Mouse (Mus musculus) limb, embryonic 15.5 days (tissue): ENCODE data around the gene Tagln3. TPM values are rescaled to one million over a fixed set of nuclear protein-coding genes. Genes with fewer than 3 reads are reported as not detected.

Experiments
- ATAC-seq: fragments of 200-750 bp; cut with Nextera tagmentation; 2 replicates; pipeline ENCODE4 v1.8.0; 2017; ENCODE audit warnings: low read depth, moderate TSS enrichment; ENCODE audit not compliant: insufficient number of reproducible peaks, low FRiP score, low TSS enrichment
- H3K27ac ChIP-seq: fragments of 300-500 bp; sonication (generic); 2 replicates; pipeline ENCODE4 v1.5.1; 2015; ENCODE audit warnings: moderate library complexity, mild to moderate bottlenecking, inconsistent platforms
- H3K27me3 ChIP-seq: fragments of 300-500 bp; sonication (generic); 2 replicates; pipeline ENCODE4 v1.6.1; 2015; ENCODE audit warnings: inconsistent platforms
- H3K36me3 ChIP-seq: fragments of 300-500 bp; sonication (generic); 2 replicates; pipeline ENCODE4 v1.6.1; 2015; ENCODE audit warnings: inconsistent platforms
- H3K4me1 ChIP-seq: fragments of 300-500 bp; sonication (generic); 2 replicates; pipeline ENCODE4 v1.6.1; 2015; ENCODE audit warnings: inconsistent platforms
- H3K4me2 ChIP-seq: fragments of 300-500 bp; sonication (generic); 2 replicates; pipeline ENCODE4 v1.6.1; 2015; ENCODE audit warnings: mild to moderate bottlenecking, inconsistent platforms
- H3K4me3 ChIP-seq: fragments of 300-500 bp; sonication (generic); 2 replicates; pipeline ENCODE4 v1.5.1; 2015; ENCODE audit warnings: mild to moderate bottlenecking, inconsistent platforms
- H3K9ac ChIP-seq: fragments of 300-500 bp; sonication (generic); 2 replicates; pipeline ENCODE4 v1.6.1; 2015; ENCODE audit warnings: inconsistent platforms
- H3K9me3 ChIP-seq: fragments of 300-500 bp; sonication (generic); 2 replicates; pipeline ENCODE4 v1.6.1; 2016; ENCODE audit warnings: inconsistent platforms
- WGBS: fragments of 180-500 bp; shearing (Covaris S2); methylation state at CpG from one replicate; pipeline ENCODE4 v1.1.7; 2015; 5-methylcytosine and 5-hydroxymethylcytosine counted together
- polyA plus RNA-seq: library from polyadenylated mRNA; unstranded; fragments of >200 nt; fragmentation: Nextera tagmentation; extraction: Ambion mirVana; gene quantifications from 2 replicates; pipeline ENCODE4 v1.2.1, GENCODE M21; 2015

Tagln3 gene
- polyA plus RNA-seq, 1 experiment from 2014 or later: 6.6 TPM

GRCm38 (mm10) chr16:45714489-45715150 lies 9.8 kb downstream of the Tagln3 start:
- no peaks in the 10 kb centered on the region for H3K27me3 ChIP-seq
- H3K4me3 ChIP-seq: no peak overlapping the region
- no peak overlapping the region for H3K4me2 ChIP-seq
- H3K9ac ChIP-seq: no peak overlapping the region
- H3K36me3 ChIP-seq: no peaks in the 10 kb centered on the region; the same call in 1 of the 2 replicates
- no peaks in the 10 kb centered on the region for H3K4me1 ChIP-seq
- no peak for ATAC-seq
- H3K27ac ChIP-seq: no peak overlapping the region
- no peaks in the 10 kb centered on the region for H3K9me3 ChIP-seq
- WGBS: 83% methylated on average over 5 of the region's 5 CpGs

DNA sequence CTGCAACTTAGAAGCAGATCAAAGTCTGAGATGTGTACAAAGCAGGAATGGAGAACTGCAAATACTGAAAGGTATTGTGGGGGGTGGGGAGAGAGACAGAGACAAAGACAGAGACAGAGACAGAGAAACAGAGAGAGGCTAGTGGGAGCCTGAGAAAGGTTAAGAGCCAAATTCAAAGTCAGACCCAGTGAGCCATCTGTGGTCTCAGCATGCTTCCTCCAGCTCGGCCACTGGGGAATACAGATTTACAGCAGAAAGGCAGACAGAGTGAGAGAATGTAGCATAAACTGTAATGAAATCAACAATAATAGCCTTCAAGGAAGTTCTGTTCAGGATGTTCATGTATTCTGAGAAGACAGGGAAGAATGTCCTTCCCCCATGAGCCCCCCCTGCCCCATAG lies 10.5 kb downstream of the Tagln3 start:
- Histone ChIP-seq H3K4me1 (no peaks in the 10 kb centered on the region), H3K27me3 (no peaks in the 10 kb centered on the region), H3K27ac (no peak overlapping the region), H3K36me3 (no peaks in the 10 kb centered on the region; the same call in 1 of the 2 replicates), H3K4me2 (no peak overlapping the region), H3K9ac (no peak overlapping the region), H3K4me3 (no peak overlapping the region), H3K9me3 (no peaks in the 10 kb centered on the region)
- ATAC-seq: no peak
- 73% methylated on average over 1 of the region's 1 CpGs for WGBS

GRCm38 (mm10) chr16:45713261-45713660 lies 11.1 kb downstream of the Tagln3 start:
- H3K4me2 ChIP-seq: no peak overlapping the region
- 81% methylated on average over 5 of the region's 5 CpGs for WGBS
- H3K36me3 ChIP-seq: no peaks in the 10 kb centered on the region; the same call in 1 of the 2 replicates

DNA sequence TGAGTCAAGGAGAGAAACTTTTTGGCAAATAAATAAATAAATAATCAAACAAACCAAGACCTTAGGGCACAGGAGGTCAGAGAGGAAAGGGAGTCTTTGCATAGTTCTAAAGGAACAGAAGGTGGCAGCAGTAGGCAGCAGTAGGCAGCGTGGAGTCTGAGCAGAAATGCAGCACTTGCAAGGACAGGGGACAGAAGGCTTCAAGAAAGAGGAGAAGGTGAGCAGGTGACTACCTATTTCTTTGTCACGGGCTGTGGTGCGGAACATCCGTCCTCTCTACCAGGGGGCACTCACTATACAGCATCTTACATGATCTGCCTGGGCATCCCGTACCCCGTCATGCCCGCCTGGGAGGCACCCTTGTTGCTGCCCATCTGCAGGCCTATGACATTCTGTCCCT lies 13.1 kb downstream of the Tagln3 start:
- Histone ChIP-seq H3K36me3 (no peaks in the 10 kb centered on the region), H3K9me3 (no peaks in the 10 kb centered on the region), H3K4me1 (no peaks in the 10 kb centered on the region), H3K4me2 (no peak overlapping the region), H3K27ac (no peak overlapping the region), H3K4me3 (no peak overlapping the region), H3K27me3 (no peaks in the 10 kb centered on the region), H3K9ac (no peak overlapping the region)
- WGBS: 76% methylated on average over 7 of the region's 7 CpGs
- no peak for ATAC-seq

More at GRCm38 (mm10) chr16:45713261-45713660, 11.1 kb downstream of the Tagln3 start:
- Histone ChIP-seq H3K9ac (no peak overlapping the region), H3K27ac (no peak overlapping the region), H3K9me3 (no peaks in the 10 kb centered on the region), H3K4me3 (no peak overlapping the region), H3K27me3 (no peaks in the 10 kb centered on the region), H3K4me1 (no peaks in the 10 kb centered on the region)
- no peak for ATAC-seq

DNA sequence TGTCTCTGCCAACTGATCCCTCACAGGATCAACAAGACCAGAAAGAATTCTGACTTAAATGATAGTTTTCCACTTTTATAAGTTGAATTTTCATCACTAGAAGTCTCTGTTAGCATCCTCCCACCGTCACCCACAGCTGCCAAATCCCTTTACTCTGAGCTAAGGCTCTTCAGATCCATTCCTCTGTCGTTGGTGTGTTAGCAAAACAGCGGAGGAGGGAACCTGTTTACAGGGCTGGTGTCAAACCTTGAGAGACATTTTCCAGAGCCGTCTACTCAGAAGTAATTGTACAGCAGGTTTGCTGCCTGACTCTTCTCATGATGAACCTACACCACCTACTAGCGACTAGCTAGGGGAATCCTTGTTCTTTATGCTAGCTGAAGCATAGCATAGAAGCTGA lies 25.1 kb downstream of the Tagln3 start:
- no peak overlapping the region for H3K4me3 ChIP-seq
- no peaks in the 10 kb centered on the region for H3K27me3 ChIP-seq
- no peak overlapping the region for H3K27ac ChIP-seq
- H3K9ac ChIP-seq: no peak overlapping the region
- ATAC-seq: no peak
- no peaks in the 10 kb centered on the region for H3K9me3 ChIP-seq
- 55% methylated on average over 5 of the region's 5 CpGs for WGBS
- no peak overlapping the region for H3K4me2 ChIP-seq
- H3K36me3 ChIP-seq: no peaks in the 10 kb centered on the region
- H3K4me1 ChIP-seq: no peaks in the 10 kb centered on the region

DNA sequence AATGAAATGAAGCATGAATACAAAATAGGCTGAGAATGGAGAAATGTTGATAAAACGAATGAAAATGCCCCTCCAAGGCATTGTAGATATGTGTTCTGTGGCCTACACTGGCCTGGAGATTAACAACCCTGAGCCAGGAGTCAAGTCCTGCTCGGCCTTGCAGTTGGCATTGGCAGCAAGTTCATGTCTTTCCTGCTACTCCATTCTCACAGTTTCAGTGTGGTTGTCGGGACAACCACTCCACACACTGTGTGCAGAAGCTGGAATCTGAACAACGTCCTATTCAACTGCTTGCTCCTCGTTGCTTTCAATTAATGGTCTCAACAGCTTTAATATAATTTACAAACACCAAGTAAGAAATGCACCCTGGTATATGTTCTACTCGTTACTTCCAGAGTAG lies 26.4 kb downstream of the Tagln3 start:
- no peak for ATAC-seq
- no peak overlapping the region for H3K4me2 ChIP-seq
- H3K4me3 ChIP-seq: no peak overlapping the region
- H3K9me3 ChIP-seq: no peaks in the 10 kb centered on the region
- no peaks in the 10 kb centered on the region for H3K27me3 ChIP-seq
- WGBS: 81% methylated on average over 6 of the region's 6 CpGs
- H3K4me1 ChIP-seq: no peaks in the 10 kb centered on the region
- no peaks in the 10 kb centered on the region for H3K36me3 ChIP-seq
- no peak overlapping the region for H3K9ac ChIP-seq
- no peak overlapping the region for H3K27ac ChIP-seq

DNA sequence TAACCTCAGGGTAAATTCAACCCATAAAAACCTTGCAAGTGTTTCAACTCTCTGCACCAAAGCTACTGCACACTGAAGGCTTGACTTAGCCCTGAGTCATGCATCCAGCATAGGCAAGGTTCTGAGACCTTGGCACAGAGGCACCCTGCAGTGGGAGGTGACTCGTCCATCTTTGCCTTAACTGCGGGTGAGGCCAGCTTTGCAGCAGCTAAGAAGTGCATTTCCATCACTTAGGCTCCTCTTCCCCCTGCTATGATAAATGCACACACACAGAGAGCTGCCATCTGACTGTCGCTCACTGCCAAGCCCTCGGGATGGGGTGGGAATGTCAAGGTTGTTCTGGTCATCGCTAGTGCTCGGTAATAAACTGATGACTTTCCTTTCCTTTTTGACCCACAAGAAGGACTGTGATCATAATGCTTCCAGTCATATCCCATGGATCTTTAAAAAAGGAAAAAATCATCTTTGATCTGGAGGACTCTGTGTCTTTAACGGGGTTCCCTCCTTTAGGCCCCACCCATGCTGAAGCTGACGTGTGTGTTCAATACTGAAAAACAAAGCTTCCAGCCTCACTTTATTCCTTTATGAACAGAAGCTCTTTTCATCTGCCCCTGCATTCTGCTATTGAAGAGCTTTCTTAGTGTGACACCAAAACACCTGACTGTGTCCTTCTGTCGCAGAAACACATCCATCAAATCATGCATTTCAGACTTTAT lies 28.8 kb downstream of the Tagln3 start:
- H3K9ac ChIP-seq: no peak overlapping the region
- H3K4me1 ChIP-seq: no peaks in the 10 kb centered on the region
- no peak for ATAC-seq
- H3K9me3 ChIP-seq: no peaks in the 10 kb centered on the region
- H3K27ac ChIP-seq: no peak overlapping the region
- 77% methylated on average over 9 of the region's 9 CpGs for WGBS
- H3K4me3 ChIP-seq: no peak overlapping the region
- no peak overlapping the region for H3K4me2 ChIP-seq
- no peaks in the 10 kb centered on the region for H3K27me3 ChIP-seq
- H3K36me3 ChIP-seq: no peaks in the 10 kb centered on the region

DNA sequence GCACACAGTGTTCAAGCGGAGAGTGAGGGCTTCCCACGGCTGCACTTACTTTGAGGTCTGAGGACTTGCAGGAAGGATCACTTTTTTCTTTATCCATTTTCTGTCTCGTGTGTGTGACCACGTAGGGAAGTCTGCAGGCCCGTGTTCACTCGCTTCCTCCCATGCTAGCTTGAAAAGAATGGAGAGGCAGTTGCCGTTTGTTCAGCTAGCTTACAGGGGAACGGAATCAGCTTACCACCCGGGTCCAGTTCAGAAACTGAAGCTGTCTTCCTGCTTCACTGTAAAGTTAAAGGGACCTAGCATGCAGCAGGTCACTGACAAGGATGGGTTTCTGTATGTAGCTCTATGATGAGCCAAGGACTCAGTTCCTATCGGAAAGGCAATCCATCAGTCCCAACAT lies 30.9 kb downstream of the Tagln3 start, which contains the start of gene Tmprss7:
Gene Tmprss7, minus strand, starts transcription at position 101 of the 400 bp plus-strand sequence.
- no peak for ATAC-seq
- no peaks in the 10 kb centered on the region for H3K27me3 ChIP-seq
- no peaks in the 10 kb centered on the region for H3K9me3 ChIP-seq
- no peak within 1 kb of the TSS for H3K27ac ChIP-seq
- no peaks in the 10 kb centered on the region for H3K4me1 ChIP-seq
- WGBS: 62% methylated on average over 10 of the region's 10 CpGs
- H3K4me3 ChIP-seq: no peak within 1 kb of the TSS
- H3K9ac ChIP-seq: no peak within 1 kb of the TSS
- H3K36me3 ChIP-seq: no peaks in the 10 kb centered on the region
- no peak within 1 kb of the TSS for H3K4me2 ChIP-seq

- no peaks in the 10 kb centered on the region for H3K4me1 ChIP-seq
- no peak for ATAC-seq
- no peak overlapping the region for H3K27ac ChIP-seq
- no peaks in the 10 kb centered on the region for H3K27me3 ChIP-seq
- H3K36me3 ChIP-seq: no peaks in the 10 kb centered on the region
- no peaks in the 10 kb centered on the region for H3K9me3 ChIP-seq
- H3K4me2 ChIP-seq: no peak overlapping the region
- WGBS: 76% methylated on average over 3 of the region's 3 CpGs
- H3K9ac ChIP-seq: no peak overlapping the region
- H3K4me3 ChIP-seq: no peak overlapping the region
Measured at GRCm38 (mm10) chr16:45692851-45693250, 31.6 kb downstream of the Tagln3 start.

DNA sequence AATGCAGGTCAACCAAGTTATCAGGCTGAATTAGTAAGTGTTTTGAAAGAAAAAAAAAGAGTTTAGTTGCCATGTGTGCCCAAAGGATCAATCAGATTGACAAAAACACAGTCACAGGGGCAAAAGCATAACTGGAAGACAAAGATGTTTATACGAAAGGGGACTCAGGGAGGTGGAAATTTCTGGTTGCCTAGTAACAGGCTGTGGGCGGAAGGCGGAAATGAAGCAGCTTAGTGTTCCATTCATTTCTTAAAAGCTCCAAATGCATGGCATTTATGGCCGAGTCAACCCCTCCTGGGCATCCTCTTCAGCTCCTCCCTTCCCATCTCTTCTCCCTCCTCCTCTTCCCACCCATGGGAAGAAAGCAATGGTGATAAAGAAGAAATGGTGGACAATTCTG lies 34.2 kb downstream of the Tagln3 start:
- H3K4me2 ChIP-seq: no peak overlapping the region
- H3K9me3 ChIP-seq: no peaks in the 10 kb centered on the region
- no peak overlapping the region for H3K9ac ChIP-seq
- H3K27me3 ChIP-seq: no peaks in the 10 kb centered on the region
- no peaks in the 10 kb centered on the region for H3K36me3 ChIP-seq
- H3K4me1 ChIP-seq: no peaks in the 10 kb centered on the region
- ATAC-seq: no peak
- 39% methylated on average over 4 of the region's 4 CpGs for WGBS
- H3K27ac ChIP-seq: no peak overlapping the region
- no peak overlapping the region for H3K4me3 ChIP-seq

GRCm38 (mm10) chr16:45686833-45687232 lies 37.6 kb downstream of the Tagln3 start:
- Histone ChIP-seq H3K27me3 (no peaks in the 10 kb centered on the region), H3K9ac (no peak overlapping the region), H3K4me2 (no peak overlapping the region), H3K27ac (no peak overlapping the region), H3K4me1 (no peaks in the 10 kb centered on the region; the same call in 1 of the 2 replicates), H3K9me3 (no peaks in the 10 kb centered on the region), H3K4me3 (no peak overlapping the region), H3K36me3 (no peaks in the 10 kb centered on the region)
- ATAC-seq: no peak
- WGBS: 80% methylated on average over 3 of the region's 3 CpGs

GRCm38 (mm10) chr16:45685295-45685694 lies 39.1 kb downstream of the Tagln3 start:
- no peak for ATAC-seq
- Histone ChIP-seq H3K36me3 (no peaks in the 10 kb centered on the region), H3K27me3 (no peaks in the 10 kb centered on the region), H3K4me2 (no peak overlapping the region), H3K9me3 (no peaks in the 10 kb centered on the region), H3K27ac (no peak overlapping the region), H3K9ac (no peak overlapping the region), H3K4me3 (no peak overlapping the region), H3K4me1 (no peaks in the 10 kb centered on the region; the same call in 1 of the 2 replicates)
- WGBS: 50% methylated on average over 3 of the region's 3 CpGs
